Comparison of ENCODE assay signal across 13 mouse cellular contexts in genomic region chr6:122758732-122759131, GRCm38 (mm10). TPM values are rescaled to one million over a fixed set of nuclear protein-coding genes. Genes with fewer than 3 reads are reported as not detected.
DNase-seq lines count a peak whose midpoint lies in the region; ATAC-seq lines count a peak whose summit lies in the region.
"Had no signal": no experiment of that assay in that cellular context is flagged by ENCODE, and none has a peak within 500 bp of the region (broad histone marks: within the 10 kb centered on the region; RNA-seq: fewer than 3 reads in every experiment).

No protein-coding gene starts in this region.

- peak; percentile 19 for DNase-seq in adrenal gland, postnatal 25 days
- no peak for DNase-seq in adrenal gland, adult 8-10 months
- DNase-seq in Muller cell, postnatal 12 days (ENCODE audit: inconsistent ontology term), result peak; percentile 92
- DNase-seq in induced T-regulatory cell, adult 2 months (ENCODE audit: low read depth), result peak; percentile 80
- DNase-seq in heart, postnatal 25 days (ENCODE audit: low spot score), result no peak
- DNase-seq in heart, adult 8-10 months (ENCODE audit: low spot score), result no peak
- DNase-seq in left cerebral cortex, adult 9 months (ENCODE audit: low spot score in 2 of 2), result no peak
- DNase-seq: gastrocnemius, adult 2 months; kidney, postnatal 14 days had no signal

- intact Hi-C loops in heart, postnatal 25 days (cut with DNase I), result no loop called here

- ATAC-seq in monocyte, adult 5-6 weeks (replicated peaks; ENCODE audit: insufficient number of reproducible peaks, low FRiP score, low TSS enrichment, poor library complexity, severe bottlenecking), result peak; percentile 86
- ATAC-seq: hindbrain, embryonic 16.5 days; midbrain, embryonic 15.5 days had no signal

RNA-seq across cellular contexts. Expression of gene Slc2a3, which starts 42.7 kb away (rescaled TPM):
- 4.8 and 7.9 TPM in 2 replicates for total RNA-seq in adrenal gland, postnatal 25 days (2021)
- total RNA-seq in adrenal gland, adult 8-10 months (2022), result 10 to 100 TPM; 10.3 to 17.0 (median 11.7) TPM
- 57.5 to 73.6 TPM (median 60.1 TPM) in 3 replicates for total RNA-seq in monocyte, adult 5-6 weeks (2017)
- 1 to 10 TPM; 1.8 to 2.2 TPM for total RNA-seq in heart, postnatal 25 days (2021)
- total RNA-seq in heart, adult 8-10 months (2022), result 1 to 10 TPM; 2.3 to 2.9 (median 2.4) TPM

RNA-seq across cellular contexts. Expression of gene Nanog, which starts 51.4 kb away (rescaled TPM):
- not detected in 2 replicates for total RNA-seq in adrenal gland, postnatal 25 days (2021)
- not detected for total RNA-seq in adrenal gland, adult 8-10 months (2022)
- total RNA-seq in monocyte, adult 5-6 weeks (2017), result not detected in 3 replicates
- not detected for total RNA-seq in heart, postnatal 25 days (2021)
- total RNA-seq in heart, adult 8-10 months (2022), result not detected
- total RNA-seq: gastrocnemius, adult 2 months; left cerebral cortex, postnatal 36 days had no signal

Comparison
In these comparisons a context has a peak if more than half of its experiments do, and no peak if none do; other contexts are left out.
1. DNase-seq: peak in adrenal gland, postnatal 25 days (single experiment), Muller cell, postnatal 12 days (single experiment) and induced T-regulatory cell, adult 2 months (single experiment); none in adrenal gland, adult 8-10 months (single experiment), heart, postnatal 25 days (single experiment), heart, adult 8-10 months (single experiment) and left cerebral cortex, adult 9 months (0 of 2).